Mouse (Mus musculus) adrenal gland, adult 2 months (tissue): ENCODE measurements around the gene G6pc3. TPM values are rescaled to one million over a fixed set of nuclear protein-coding genes. Genes with fewer than 3 reads are reported as not detected.

Experiments
- DNase-seq: peaks from one replicate; pipeline ENCODE4 v3.0.0; 2021
- microRNA-seq, 2 experiments: library from miRNA; unstranded; fragments of <30 nt; microRNA quantifications; one replicate each; pipeline ENCODE4 v1.2.0; 2021
- polyA plus RNA-seq: library from polyadenylated mRNA; depleted of rRNA; stranded (reverse); fragments of >200 nt; gene quantifications from 2 replicates; pipeline ENCODE4 v1.2.3, GENCODE M21; 2012; rRNA removed
- total RNA-seq, 2 experiments: library from RNA; stranded (reverse); gene quantifications; 2 replicates each; pipeline ENCODE4 v1.2.3; 2021

G6pc3 gene
- total and polyA plus RNA-seq, 3 experiments, result 140 to 297 (median 149) TPM

DNA sequence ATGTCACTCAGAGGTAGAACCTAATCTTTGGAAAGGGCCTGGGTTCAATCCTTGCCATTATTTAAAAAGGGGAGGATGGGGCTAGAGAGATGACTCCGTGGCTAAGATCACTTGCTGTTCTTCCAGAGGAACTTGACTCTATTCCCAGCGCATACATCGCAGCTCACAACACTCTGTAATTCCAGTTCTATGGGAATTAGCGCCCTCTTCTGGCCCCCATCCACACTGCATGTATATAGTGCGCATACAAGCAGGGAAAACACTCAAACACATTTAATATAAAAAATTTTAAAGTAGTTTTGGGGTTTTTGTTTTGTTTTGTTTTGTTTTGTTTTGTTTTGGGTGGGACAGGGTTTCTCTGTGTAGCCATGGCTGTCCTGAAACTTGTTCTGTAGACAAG lies 52.5 kb downstream of the G6pc3 start:
- DNase-seq, result no peak

Small RNA genes lying within 50 kb of the gene (microRNA-seq; reads per million reads assigned to microRNA genes)
- gene Mir8101, result 5.0 to 5.5 reads per million in 2 experiments

Other genes with a start within 250 kb of the G6pc3 start
- not detected for gene Sost, start 222.6 kb upstream of the G6pc3 start, total RNA-seq
- gene Sost, start 222.6 kb upstream of the G6pc3 start, polyA plus RNA-seq, result 0.39 and 0.41 TPM in 2 replicates
- not detected for gene Cfap97d1, start 205.3 kb upstream of the G6pc3 start, total RNA-seq
- gene Cfap97d1, start 205.3 kb upstream of the G6pc3 start, polyA plus RNA-seq, result not detected in 2 replicates
- gene Dusp3, start 202.6 kb upstream of the G6pc3 start, total RNA-seq, result 100 to 1,000 TPM in 1 of 2 experiments, 10 to 100 TPM in 1; 89.8 to 151 TPM
- 189 and 210 TPM in 2 replicates for gene Dusp3, start 202.6 kb upstream of the G6pc3 start, polyA plus RNA-seq
- gene Mpp3, start 161.2 kb upstream of the G6pc3 start, total RNA-seq, result 10 to 100 TPM in 1 of 2 experiments, 1 to 10 TPM in 1; 7.8 to 13.5 TPM
- gene Mpp3, start 161.2 kb upstream of the G6pc3 start, polyA plus RNA-seq, result 12.1 and 16.9 TPM in 2 replicates
- gene Cd300lg, start 148.1 kb upstream of the G6pc3 start, total RNA-seq, result 10 to 100 TPM; 28.1 to 58.7 TPM
- gene Cd300lg, start 148.1 kb upstream of the G6pc3 start, polyA plus RNA-seq, result 44.3 and 60.6 TPM in 2 replicates
- gene Mpp2, start 101.1 kb upstream of the G6pc3 start, total RNA-seq, result 10 to 100 TPM in 1 of 2 experiments, 1 to 10 TPM in 1; 9.8 to 12.3 TPM
- gene Mpp2, start 101.1 kb upstream of the G6pc3 start, polyA plus RNA-seq, result 14.4 and 17.5 TPM in 2 replicates
- not detected for gene Ppy, start 88.3 kb upstream of the G6pc3 start, total RNA-seq
- not detected in 2 replicates for gene Ppy, start 88.3 kb upstream of the G6pc3 start, polyA plus RNA-seq
- gene Pyy, start 81.8 kb upstream of the G6pc3 start, total RNA-seq, result not detected
- gene Pyy, start 81.8 kb upstream of the G6pc3 start, polyA plus RNA-seq, result not detected in 2 replicates
- 1 to 10 TPM in 1 of 2 experiments, under 1 TPM in 1; 0.29 to 1.8 TPM for gene Nags, start 44.1 kb upstream of the G6pc3 start, total RNA-seq
- 0.34 and 1.1 TPM in 2 replicates for gene Nags, start 44.1 kb upstream of the G6pc3 start, polyA plus RNA-seq
- 10 to 100 TPM in 1 of 2 experiments, 1 to 10 TPM in 1; 7.9 to 16.5 TPM for gene Tmem101, start 33.2 kb upstream of the G6pc3 start, total RNA-seq
- gene Tmem101, start 33.2 kb upstream of the G6pc3 start, polyA plus RNA-seq, result 23.9 and 26.8 TPM in 2 replicates
- gene Lsm12, start 4.3 kb upstream of the G6pc3 start, total RNA-seq, result 100 to 1,000 TPM in 1 of 2 experiments, 10 to 100 TPM in 1; 82.6 to 108 TPM
- 35.8 and 40.1 TPM in 2 replicates for gene Lsm12, start 4.3 kb upstream of the G6pc3 start, polyA plus RNA-seq
- 100 to 1,000 TPM in 1 of 2 experiments, 10 to 100 TPM in 1; 67.8 to 127 TPM for gene Hdac5, start 40.5 kb downstream of the G6pc3 start, total RNA-seq
- 99.3 and 131 TPM in 2 replicates for gene Hdac5, start 40.5 kb downstream of the G6pc3 start, polyA plus RNA-seq
- under 1 TPM; 0.35 to 0.93 TPM for gene BC030867, start 59.3 kb downstream of the G6pc3 start, total RNA-seq
- gene BC030867, start 59.3 kb downstream of the G6pc3 start, polyA plus RNA-seq, result 1.2 and 1.6 TPM in 2 replicates
- under 1 TPM; 0.12 to 0.45 TPM for gene Asb16, start 79.1 kb downstream of the G6pc3 start, total RNA-seq
- gene Asb16, start 79.1 kb downstream of the G6pc3 start, polyA plus RNA-seq, result 0.75 and 0.95 TPM in 2 replicates
- gene Tmub2, start 95.3 kb downstream of the G6pc3 start, total RNA-seq, result 10 to 100 TPM; 57.2 to 59.4 TPM
- 55.8 and 58.9 TPM in 2 replicates for gene Tmub2, start 95.3 kb downstream of the G6pc3 start, polyA plus RNA-seq
- 10 to 100 TPM; 44.2 to 45.1 TPM for gene Atxn7l3, start 107.0 kb downstream of the G6pc3 start, total RNA-seq
- 43.2 and 46.5 TPM in 2 replicates for gene Atxn7l3, start 107.0 kb downstream of the G6pc3 start, polyA plus RNA-seq
- 100 to 1,000 TPM in 1 of 2 experiments, 10 to 100 TPM in 1; 95.9 to 110 TPM for gene Ubtf, start 130.1 kb downstream of the G6pc3 start, total RNA-seq
- gene Ubtf, start 130.1 kb downstream of the G6pc3 start, polyA plus RNA-seq, result 24.2 and 25.4 TPM in 2 replicates
- gene Slc4a1, start 176.6 kb downstream of the G6pc3 start, total RNA-seq, result under 1 TPM; 0.35 to 0.49 TPM
- gene Slc4a1, start 176.6 kb downstream of the G6pc3 start, polyA plus RNA-seq, result 0.02 TPM in 1 of 2 replicates, not detected in the other
- gene Rundc3a, start 203.8 kb downstream of the G6pc3 start, total RNA-seq, result 10 to 100 TPM; 36.8 to 51.7 TPM
- gene Rundc3a, start 203.8 kb downstream of the G6pc3 start, polyA plus RNA-seq, result 46.3 and 77.5 TPM in 2 replicates
- gene Slc25a39, start 218.3 kb downstream of the G6pc3 start, total RNA-seq, result 100 to 1,000 TPM; 504 to 683 TPM
- gene Slc25a39, start 218.3 kb downstream of the G6pc3 start, polyA plus RNA-seq, result 1,025 and 1,107 TPM in 2 replicates
- gene Grn, start 240.7 kb downstream of the G6pc3 start, total RNA-seq, result 100 to 1,000 TPM; 165 to 211 TPM
- gene Grn, start 240.7 kb downstream of the G6pc3 start, polyA plus RNA-seq, result 251 and 310 TPM in 2 replicates